In the genomic region with DNA sequence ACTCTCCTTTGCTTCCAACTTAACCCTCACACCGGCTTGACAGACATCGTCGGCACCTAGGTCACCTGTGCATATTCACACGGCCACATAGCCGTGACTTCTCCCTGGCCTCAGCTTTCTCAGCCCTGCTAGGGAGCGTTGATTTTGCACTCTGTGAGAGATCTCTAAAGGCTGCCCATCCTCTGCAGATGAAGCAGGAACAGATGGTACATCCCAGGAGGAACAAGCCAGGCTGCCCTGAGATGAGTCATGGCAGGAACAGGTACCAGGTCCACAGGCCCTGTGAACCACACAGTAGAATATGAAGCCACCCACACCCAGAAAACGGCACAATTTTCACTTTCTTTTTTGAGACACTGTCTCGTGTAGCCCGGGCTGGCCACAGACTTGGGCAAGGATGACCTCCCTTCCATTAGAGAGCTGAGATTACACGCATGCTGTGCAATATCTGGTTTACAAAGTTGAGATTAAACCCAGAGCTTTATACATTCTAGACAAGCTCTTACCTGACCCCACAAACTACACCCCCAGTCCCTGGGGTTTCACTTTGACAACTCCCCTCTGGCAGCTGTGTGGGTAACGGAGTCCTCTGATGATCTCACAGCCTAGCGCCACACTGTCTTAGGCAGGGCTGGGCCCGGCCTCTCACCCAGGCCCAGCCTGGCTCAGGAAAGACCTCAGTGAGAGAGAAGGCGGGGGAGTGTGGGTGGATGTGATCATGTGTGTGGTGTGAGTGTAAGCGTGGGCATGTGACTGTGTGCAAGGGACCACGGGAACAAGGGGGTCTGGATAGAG, we compare ENCODE assay signal across 10 mouse cellular contexts. TPM values are rescaled to one million over a fixed set of nuclear protein-coding genes. Genes with fewer than 3 reads are reported as not detected.
A peak's percentile ranks its signal among the peaks of the same experiment; 100 is the strongest.
DNase-seq lines count a peak whose midpoint lies in the region; ATAC-seq and TF ChIP-seq lines count a peak whose summit lies in the region.
"Had no signal": no experiment of that assay in that cellular context is flagged by ENCODE, and none has a peak within 500 bp of the region (broad histone marks: within the 10 kb centered on the region; RNA-seq: fewer than 3 reads in every experiment).

No protein-coding gene starts in this region.

- H3K27me3 ChIP-seq in hindbrain, postnatal 0 days (ENCODE audit: insufficient read depth, low read length) = 0 out of 2 replicates have a peak, but pooled peaks cover 8% of the 10 kb centered on the region
- peaks cover 40% of the 10 kb centered on the region for H3K27me3 ChIP-seq in hindbrain, embryonic 10.5 days (ENCODE audit: insufficient read depth, poor library complexity, severe bottlenecking)
- H3K27me3 ChIP-seq in liver, embryonic 12.5 days (replicated peaks) = peaks cover 48% of the 10 kb centered on the region
- H3K27me3 ChIP-seq: Patski had no signal

- DNase-seq in hindbrain, postnatal 0 days (ENCODE audit: low spot score) = no peak
- DNase-seq in hindbrain, embryonic 10.5 days (ENCODE audit: low spot score) = no peak
- peak; percentile 30 for DNase-seq in 416B (ENCODE audit: low read depth)
- DNase-seq in cerebellum, postnatal 25 days = peak; percentile 78 to 79
- DNase-seq in gastrocnemius, postnatal 25 days = no peak
- DNase-seq: gastrocnemius, postnatal 36 days had no signal

- H3K27ac ChIP-seq in hindbrain, postnatal 0 days = no peak overlapping the region
- H3K27ac ChIP-seq in hindbrain, embryonic 10.5 days = no peak overlapping the region
- H3K27ac ChIP-seq in liver, embryonic 12.5 days = no peak overlapping the region

- H3K4me1 ChIP-seq in hindbrain, postnatal 0 days (ENCODE audit: insufficient read depth, low read length) = 0 out of 2 replicates have a peak, but pooled peaks cover 5% of the 10 kb centered on the region
- H3K4me1 ChIP-seq in hindbrain, embryonic 10.5 days (replicated peaks) = peaks cover 35% of the 10 kb centered on the region
- peaks cover 13% of the 10 kb centered on the region for H3K4me1 ChIP-seq in liver, embryonic 12.5 days

- H3K4me3 ChIP-seq in hindbrain, postnatal 0 days (ENCODE audit: low read length) = no peak overlapping the region
- H3K4me3 ChIP-seq in hindbrain, embryonic 10.5 days = no peak overlapping the region
- no peak overlapping the region for H3K4me3 ChIP-seq in liver, embryonic 12.5 days

- 85% methylated on average over 16 of the region's 16 CpGs for WGBS in hindbrain, postnatal 0 days
- WGBS in hindbrain, embryonic 10.5 days = 85% methylated on average over 16 of the region's 16 CpGs
- 67% methylated on average over 16 of the region's 16 CpGs for WGBS in liver, embryonic 12.5 days (ENCODE audit: insufficient replicate concordance)

- no peak overlapping the region for H3K9ac ChIP-seq in hindbrain, postnatal 0 days (replicated peaks; ENCODE audit: low read length)
- H3K9ac ChIP-seq in liver, embryonic 12.5 days = no peak overlapping the region

- H3K4me2 ChIP-seq in hindbrain, postnatal 0 days (ENCODE audit: low read depth, low read length) = no peak overlapping the region
- H3K4me2 ChIP-seq in liver, embryonic 12.5 days = no peak overlapping the region

- no peak for TF ChIP-seq CTCF in hindbrain, postnatal 0 days (IDR thresholded peaks at IDR 0.05; ENCODE audit: low read depth)

- ATAC-seq in hindbrain, postnatal 0 days = 0 out of 2 replicates have a peak, but pooled peaks have one; percentile 3
- ATAC-seq in CD4-positive, CD25-positive, alpha-beta regulatory T cell, adult 4 months = peak; percentile 88
- ATAC-seq in liver, embryonic 12.5 days = no peak
- ATAC-seq in megakaryocyte-erythroid progenitor cell, adult 5-6 weeks (replicated peaks; ENCODE audit: low FRiP score, low TSS enrichment, poor library complexity, severe bottlenecking) = no peak
- ATAC-seq: Patski had no signal

- H3K9me3 ChIP-seq in hindbrain, postnatal 0 days (ENCODE audit: low read length) = no peaks in the 10 kb centered on the region
- H3K9me3 ChIP-seq in hindbrain, embryonic 10.5 days = no peaks in the 10 kb centered on the region
- H3K9me3 ChIP-seq in liver, embryonic 12.5 days (replicated peaks) = no peaks in the 10 kb centered on the region

- no peaks in the 10 kb centered on the region for H3K36me3 ChIP-seq in hindbrain, postnatal 0 days (ENCODE audit: insufficient read depth, low read length)
- H3K36me3 ChIP-seq in hindbrain, embryonic 10.5 days = no peaks in the 10 kb centered on the region
- H3K36me3 ChIP-seq in liver, embryonic 12.5 days = no peaks in the 10 kb centered on the region

RNA-seq across cellular contexts. Expression of a gene that starts 10.5 kb away (rescaled TPM):
- 42.1 and 50.8 TPM in 2 replicates for total RNA-seq in hindbrain, postnatal 0 days (2014; rRNA removed)
- polyA plus RNA-seq in hindbrain, postnatal 0 days (2015; fragmentation: Nextera tagmentation; extraction: Ambion mirVana) = 10.7 and 11.9 TPM in 2 replicates
- 17.3 and 21.2 TPM in 2 replicates for polyA plus RNA-seq in hindbrain, embryonic 10.5 days (2016; fragmentation: Nextera tagmentation; extraction: Ambion mirVana)
- 1 to 10 TPM; 1.0 to 3.1 TPM for polyA plus RNA-seq in CD4-positive, CD25-positive, alpha-beta regulatory T cell, adult 4 months (2017; shearing (Covaris generic))
- 14.4 TPM in 2 replicates for polyA plus RNA-seq in liver, embryonic 12.5 days (2016; fragmentation: Nextera tagmentation; extraction: Ambion mirVana)
- total RNA-seq in gastrocnemius, postnatal 25 days (2021) = 1 to 10 TPM; 2.8 to 3.5 TPM
- 2.3 and 6.1 TPM in 2 replicates for total RNA-seq in megakaryocyte-erythroid progenitor cell, adult 5-6 weeks (2014; fragmentation: Nextera tagmentation)
- 1.9 and 10.8 TPM in 2 replicates for total RNA-seq in megakaryocyte-erythroid progenitor cell, adult 5-6 weeks (2017)

RNA-seq across cellular contexts. Expression of a gene that starts 36.5 kb away (rescaled TPM):
- total RNA-seq in hindbrain, postnatal 0 days (2014; rRNA removed) = 0.07 and 0.47 TPM in 2 replicates
- polyA plus RNA-seq in hindbrain, postnatal 0 days (2015; fragmentation: Nextera tagmentation; extraction: Ambion mirVana) = 0.48 and 0.49 TPM in 2 replicates
- polyA plus RNA-seq in hindbrain, embryonic 10.5 days (2016; fragmentation: Nextera tagmentation; extraction: Ambion mirVana) = 0.07 and 0.13 TPM in 2 replicates
- not detected for polyA plus RNA-seq in CD4-positive, CD25-positive, alpha-beta regulatory T cell, adult 4 months (2017; shearing (Covaris generic))
- 0.89 TPM in 2 replicates for polyA plus RNA-seq in liver, embryonic 12.5 days (2016; fragmentation: Nextera tagmentation; extraction: Ambion mirVana)
- under 1 TPM in 1 of 2 experiments, not detected in 1; 0.11 TPM for total RNA-seq in gastrocnemius, postnatal 25 days (2021)
- 0.63 and 0.82 TPM in 2 replicates for total RNA-seq in megakaryocyte-erythroid progenitor cell, adult 5-6 weeks (2014; fragmentation: Nextera tagmentation)
- total RNA-seq in megakaryocyte-erythroid progenitor cell, adult 5-6 weeks (2017) = not detected in 2 replicates

Comparison
In these comparisons a context has a peak if more than half of its experiments do, and no peak if none do; other contexts are left out.
1. ATAC-seq: peak in hindbrain, postnatal 0 days (single experiment) and CD4-positive, CD25-positive, alpha-beta regulatory T cell, adult 4 months (single experiment); none in liver, embryonic 12.5 days (single experiment) and megakaryocyte-erythroid progenitor cell, adult 5-6 weeks (single experiment).
2. DNase-seq: peak in 416B (single experiment) and cerebellum, postnatal 25 days (2 of 2); none in hindbrain, postnatal 0 days (single experiment), hindbrain, embryonic 10.5 days (single experiment) and gastrocnemius, postnatal 25 days (single experiment).